Mouse (Mus musculus): Measurements from ENCODE around the gene Gm128.
A peak's percentile ranks its signal among the peaks of the same experiment; 100 is the strongest.

Gm128 gene

GRCm38 (mm10) chr3:95267855-95268254, 26.5 kb upstream of the Gm128 start:
- DNase-seq = no peak

GRCm38 (mm10) chr3:95266052-95266451, 24.7 kb upstream of the Gm128 start:
- DNase-seq = no peak

- no peak for DNase-seq
These were observed 23.3 kb upstream of the Gm128 start for GRCm38 (mm10) chr3:95264724-95265123.

GRCm38 (mm10) chr3:95263089-95263739, 21.8 kb upstream of the Gm128 start:
- no peak for DNase-seq

- no peak for DNase-seq
These were observed 20.6 kb upstream of the Gm128 start for GRCm38 (mm10) chr3:95261975-95262374.

GRCm38 (mm10) chr3:95256931-95257330, 15.5 kb upstream of the Gm128 start:
- DNase-seq = no peak

GRCm38 (mm10) chr3:95250783-95251424, 9.5 kb upstream of the Gm128 start, which contains the start of gene Bnipl:
Gene Bnipl (minus strand): TSS chr3:95251193.
- peak; percentile 60 for DNase-seq

GRCm38 (mm10) chr3:95250361-95250760, 9.0 kb upstream of the Gm128 start:
- DNase-seq = peak; percentile 93

- DNase-seq = no peak
These were observed 6.4 kb upstream of the Gm128 start for GRCm38 (mm10) chr3:95247660-95248336.

- DNase-seq = peak; percentile 72
These were observed 5.2 kb upstream of the Gm128 start for GRCm38 (mm10) chr3:95246465-95247231.

GRCm38 (mm10) chr3:95243086-95243485, 1.7 kb upstream of the Gm128 start:
- no peak for DNase-seq

GRCm38 (mm10) chr3:95240900-95241299, 498 bp downstream of the Gm128 start:
- no peak for DNase-seq

- DNase-seq = no peak
These were observed 1.4 kb downstream of the Gm128 start for GRCm38 (mm10) chr3:95239971-95240370.

- DNase-seq = no peak
These were observed 2.4 kb downstream of the Gm128 start for GRCm38 (mm10) chr3:95239022-95239421.

- DNase-seq = no peak
These were observed 3.8 kb downstream of the Gm128 start for GRCm38 (mm10) chr3:95237541-95238099.

- DNase-seq = no peak
These were observed 5.8 kb downstream of the Gm128 start for GRCm38 (mm10) chr3:95235386-95236301.

GRCm38 (mm10) chr3:95233303-95233980, 8.0 kb downstream of the Gm128 start:
- DNase-seq = no peak

- DNase-seq = no peak
These were observed 8.6 kb downstream of the Gm128 start for GRCm38 (mm10) chr3:95232771-95233170.

- no peak for DNase-seq
These were observed 9.8 kb downstream of the Gm128 start, which contains the start of gene Mllt11 for GRCm38 (mm10) chr3:95231298-95232221. Gene Mllt11 (minus strand): TSS chr3:95232171.

Data from cerebellum, adult 9-11 months (tissue).